Mouse (Mus musculus) left cerebral cortex, postnatal 36 days (tissue): ENCODE measurements around the gene Grid1. TPM values are rescaled to one million over a fixed set of nuclear protein-coding genes. Genes with fewer than 3 reads are reported as not detected.
A peak's percentile ranks its signal among the peaks of the same experiment; 100 is the strongest.

Experiments
- DNase-seq, 2 experiments: peaks; one replicate each; pipeline ENCODE4 v3.0.0; 2021 to 2022; ENCODE audit warnings: low spot score in 2 of 2, mixed read lengths in 1 of 2
- intact Hi-C: fragments of 180-260 bp; cut with DNase I; formaldehyde crosslinking; loops from one replicate; pipeline ENCODE4 v1.15.1; 2025
- total RNA-seq, 2 experiments: library from RNA; stranded (reverse); gene quantifications; 2 replicates each; pipeline ENCODE4 v1.2.3; 2021

The Grid1 gene
- total RNA-seq, 2 experiments from 2014 or later, result 52.0 to 52.3 TPM

GRCm38 (mm10) chr14:34960227-34960626 is 140.3 kb downstream of the Grid1 start:
- DNase-seq, result peak; percentile 66 to 76
- intact Hi-C loops, result no loop called here

GRCm38 (mm10) chr14:34963616-34964168 is 143.8 kb downstream of the Grid1 start:
- intact Hi-C loops, result no loop called here
- DNase-seq, result no peak

GRCm38 (mm10) chr14:34969102-34969819 is 149.4 kb downstream of the Grid1 start:
- intact Hi-C loops, result no loop called here
- no peak for DNase-seq

GRCm38 (mm10) chr14:34972930-34973329 is 153.0 kb downstream of the Grid1 start:
- intact Hi-C loops, result no loop called here
- no peak for DNase-seq

- DNase-seq, result no peak
- intact Hi-C loops, result no loop called here
Observed at GRCm38 (mm10) chr14:34980756-34981155, 160.8 kb downstream of the Grid1 start.

GRCm38 (mm10) chr14:34989131-34989530 is 169.2 kb downstream of the Grid1 start:
- no peak for DNase-seq
- intact Hi-C loops, result no loop called here

GRCm38 (mm10) chr14:35006736-35007135 is 186.8 kb downstream of the Grid1 start:
- intact Hi-C loops, result no loop called here
- no peak for DNase-seq

GRCm38 (mm10) chr14:35008674-35009073 is 188.8 kb downstream of the Grid1 start:
- intact Hi-C loops, result no loop called here
- no peak for DNase-seq

GRCm38 (mm10) chr14:35009074-35009473 is 189.2 kb downstream of the Grid1 start:
- intact Hi-C loops, result no loop called here
- DNase-seq, result no peak

- intact Hi-C loops, result no loop called here
- no peak for DNase-seq
Observed at GRCm38 (mm10) chr14:35026686-35027085, 206.8 kb downstream of the Grid1 start.

GRCm38 (mm10) chr14:35027501-35028140 is 207.7 kb downstream of the Grid1 start:
- intact Hi-C loops, result no loop called here
- DNase-seq, result no peak

GRCm38 (mm10) chr14:35029626-35030025 is 209.7 kb downstream of the Grid1 start:
- DNase-seq, result no peak
- intact Hi-C loops, result no loop called here

- no peak for DNase-seq
Observed at GRCm38 (mm10) chr14:35030271-35030670, 210.4 kb downstream of the Grid1 start.

GRCm38 (mm10) chr14:35032283-35032682 is 212.4 kb downstream of the Grid1 start:
- intact Hi-C loops, result no loop called here
- DNase-seq, result no peak

More at GRCm38 (mm10) chr14:35030271-35030670, 210.4 kb downstream of the Grid1 start:
- intact Hi-C loops, result no loop called here

- DNase-seq, result no peak
- intact Hi-C loops, result no loop called here
Observed at GRCm38 (mm10) chr14:35044268-35044667, 224.4 kb downstream of the Grid1 start.

- DNase-seq, result peak; percentile 21 to 27
- intact Hi-C loops, result no loop called here
Observed at GRCm38 (mm10) chr14:35044918-35045698, 225.2 kb downstream of the Grid1 start.

GRCm38 (mm10) chr14:35049231-35049630 is 229.3 kb downstream of the Grid1 start:
- intact Hi-C loops, result no loop called here
- DNase-seq, result no peak

GRCm38 (mm10) chr14:35054139-35054538 is 234.2 kb downstream of the Grid1 start:
- intact Hi-C loops, result no loop called here
- DNase-seq, result no peak

GRCm38 (mm10) chr14:35074636-35075035 is 254.7 kb downstream of the Grid1 start:
- peak; percentile 25 to 29 for DNase-seq
- intact Hi-C loops, result no loop called here

- DNase-seq, result no peak
- intact Hi-C loops, result no loop called here
Observed at GRCm38 (mm10) chr14:35079954-35080353, 260.0 kb downstream of the Grid1 start.
